Mouse (Mus musculus): Measurements from ENCODE around the gene C1ql1. TPM values are rescaled to one million over a fixed set of nuclear protein-coding genes. Genes with fewer than 3 reads are reported as not detected.
A peak's percentile ranks its signal among the peaks of the same experiment; 100 is the strongest.

C1ql1 gene
- 1.4 TPM in 2 replicates for polyA plus RNA-seq (2015; fragmentation: Nextera tagmentation; extraction: Ambion mirVana)

DNA sequence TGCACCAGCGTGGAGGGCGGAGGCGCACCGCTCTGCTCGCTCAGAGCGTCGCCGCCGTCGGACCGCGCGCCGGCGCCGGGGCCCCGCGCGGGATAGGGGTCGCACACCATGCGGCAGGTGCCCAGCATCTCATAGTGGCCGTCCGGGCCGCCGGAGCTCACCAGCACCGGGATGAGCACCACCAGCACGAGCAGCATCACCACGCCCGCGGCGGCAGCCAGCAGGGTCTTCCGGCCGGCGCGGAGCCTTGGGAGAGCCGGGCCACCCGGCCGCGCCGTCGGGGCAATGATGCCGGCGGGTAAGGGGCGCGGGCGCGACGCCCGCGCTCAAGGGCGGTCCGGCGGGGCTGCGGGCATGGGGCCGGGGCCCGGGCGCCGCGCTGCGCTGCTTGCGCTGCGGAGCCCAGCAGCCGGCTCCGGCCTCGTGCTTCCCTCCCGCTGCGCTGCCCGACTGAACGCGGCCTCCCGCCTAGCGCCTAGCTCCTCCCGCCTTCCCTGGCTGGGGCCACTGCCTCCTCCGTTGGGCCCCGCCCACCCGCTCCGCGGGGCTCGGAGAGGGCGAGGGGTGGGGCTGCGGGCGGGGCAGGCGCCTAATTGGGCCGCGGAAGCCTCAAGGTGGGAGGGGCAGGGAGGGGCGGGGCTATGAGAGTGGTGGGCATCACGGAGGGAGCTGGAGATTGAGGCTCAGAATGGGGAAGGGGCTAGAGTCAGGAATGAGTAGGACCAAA is at the start of gene C1ql1:
Gene C1ql1 (minus strand): TSS at position 424 of the 727 bp plus-strand sequence.
- Histone ChIP-seq H3K36me3 (ENCODE audit: control insufficient read depth, insufficient read depth) (no peaks in the 10 kb centered on the region), H3K4me3 (replicated peaks; ENCODE audit: low read length) (peak within 1 kb of the TSS; percentile 47), H3K9ac (replicated peaks; ENCODE audit: low read depth, low read length) (peak within 1 kb of the TSS; percentile 48), H3K27me3 (replicated peaks; ENCODE audit: control insufficient read depth, insufficient read depth, low read length) (peaks cover 55% of the 10 kb centered on the region), H3K4me2 (ENCODE audit: low read length) (peak within 1 kb of the TSS; percentile 64), H3K27ac (ENCODE audit: low read length) (no peak within 1 kb of the TSS), H3K4me1 (replicated peaks; ENCODE audit: control insufficient read depth, insufficient read depth, low read length) (peaks cover 32% of the 10 kb centered on the region), H3K9me3 (ENCODE audit: control insufficient read depth, low read length) (no peaks in the 10 kb centered on the region)
- WGBS, result under 1% methylated on average over 82 of the region's 87 CpGs
- ATAC-seq, result peak; percentile 84

DNA sequence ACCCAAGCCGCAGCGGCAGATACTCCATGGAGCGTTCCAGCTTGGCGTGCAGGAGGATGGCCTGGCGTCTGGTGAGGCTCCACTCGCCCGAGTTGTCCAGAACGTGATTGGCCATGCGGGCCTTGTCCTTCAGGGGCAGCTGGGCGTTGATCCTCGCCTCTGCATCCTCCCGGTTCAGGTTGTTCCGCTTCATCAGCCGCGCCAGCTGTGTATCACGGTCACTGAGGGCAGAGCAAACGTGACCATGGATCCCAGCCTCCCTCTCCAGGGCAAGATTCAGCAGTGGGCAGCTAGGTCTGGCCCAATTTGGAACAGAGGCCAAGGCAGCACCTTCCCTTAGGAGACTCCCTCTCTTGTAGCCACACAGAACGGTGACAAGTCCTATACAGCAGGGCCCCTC is 48.5 kb upstream of the C1ql1 start:
- Histone ChIP-seq H3K4me1 (replicated peaks; ENCODE audit: control insufficient read depth, insufficient read depth, low read length) (peaks cover 13% of the 10 kb centered on the region), H3K4me3 (replicated peaks; ENCODE audit: low read length) (no peak overlapping the region), H3K9ac (replicated peaks; ENCODE audit: low read depth, low read length) (no peak overlapping the region), H3K27me3 (replicated peaks; ENCODE audit: control insufficient read depth, insufficient read depth, low read length) (peaks cover 6% of the 10 kb centered on the region; the same call in 1 of the 2 replicates), H3K4me2 (ENCODE audit: low read length) (no peak overlapping the region), H3K27ac (ENCODE audit: low read length) (no peak overlapping the region), H3K36me3 (ENCODE audit: control insufficient read depth, insufficient read depth) (peaks cover 26% of the 10 kb centered on the region), H3K9me3 (ENCODE audit: control insufficient read depth, low read length) (no peaks in the 10 kb centered on the region)
- no peak for ATAC-seq
- WGBS, result 89% methylated on average over 18 of the region's 18 CpGs

DNA sequence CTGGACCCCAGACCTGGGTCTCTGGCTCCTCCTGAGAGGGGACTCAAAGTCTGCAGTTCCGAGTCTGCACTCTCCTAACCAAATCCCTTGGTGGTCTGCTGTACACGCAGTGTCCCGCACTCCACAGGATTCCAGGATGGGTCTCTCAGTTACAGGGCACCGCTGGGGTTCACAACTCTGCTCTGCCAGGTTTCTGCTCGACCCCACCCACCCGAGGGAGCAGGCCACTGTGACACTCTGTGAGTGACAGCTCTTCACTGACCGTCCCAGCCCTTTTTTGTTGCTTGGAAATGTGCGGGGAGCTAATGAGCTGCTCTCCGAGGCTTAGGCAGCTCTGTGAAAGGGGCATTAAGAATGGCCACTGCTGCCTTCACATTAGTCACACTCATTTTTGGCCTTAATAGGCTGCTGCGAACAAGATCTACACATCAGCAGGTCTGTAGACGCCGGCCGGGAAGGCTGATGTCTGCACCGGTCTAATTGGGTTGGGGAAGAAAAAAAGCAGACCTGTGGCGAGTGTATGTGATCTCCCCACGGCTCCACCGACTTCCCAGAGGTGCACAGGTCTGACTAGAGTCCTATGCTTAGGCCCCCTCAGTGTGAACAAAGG is 47.0 kb upstream of the C1ql1 start:
- Histone ChIP-seq H3K9me3 (ENCODE audit: control insufficient read depth, low read length) (no peaks in the 10 kb centered on the region), H3K9ac (replicated peaks; ENCODE audit: low read depth, low read length) (no peak overlapping the region), H3K4me3 (replicated peaks; ENCODE audit: low read length) (no peak overlapping the region), H3K4me1 (replicated peaks; ENCODE audit: control insufficient read depth, insufficient read depth, low read length) (peaks cover 17% of the 10 kb centered on the region), H3K27me3 (replicated peaks; ENCODE audit: control insufficient read depth, insufficient read depth, low read length) (peaks cover 16% of the 10 kb centered on the region), H3K27ac (ENCODE audit: low read length) (no peak overlapping the region), H3K36me3 (ENCODE audit: control insufficient read depth, insufficient read depth) (peaks cover 20% of the 10 kb centered on the region), H3K4me2 (ENCODE audit: low read length) (no peak overlapping the region)
- 4% methylated on average over 17 of the region's 17 CpGs for WGBS
- ATAC-seq, result 0 out of 2 replicates have a peak, but pooled peaks have one; percentile 16

DNA sequence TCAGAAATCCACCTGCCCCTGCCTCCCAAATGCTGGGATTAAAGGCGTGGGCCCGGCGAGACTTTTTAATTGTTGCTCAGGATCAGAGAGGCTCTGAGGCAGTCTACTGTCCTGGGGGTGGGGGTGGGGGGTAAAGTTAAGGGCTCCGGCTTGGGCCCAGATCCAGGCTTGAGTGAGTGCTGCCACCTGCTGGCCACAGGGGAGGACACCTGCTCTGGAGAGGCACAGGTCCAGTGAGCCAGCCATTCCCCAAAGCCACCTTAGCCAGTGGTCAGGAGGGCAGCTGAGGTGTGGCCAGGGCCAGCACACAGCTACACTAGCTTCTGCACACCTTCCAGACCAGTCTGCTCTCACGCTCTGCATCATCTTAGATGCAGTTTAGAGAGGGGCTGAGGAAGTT is 46.5 kb upstream of the C1ql1 start:
- Histone ChIP-seq H3K27me3 (replicated peaks; ENCODE audit: control insufficient read depth, insufficient read depth, low read length) (peaks cover 16% of the 10 kb centered on the region), H3K4me1 (replicated peaks; ENCODE audit: control insufficient read depth, insufficient read depth, low read length) (peaks cover 17% of the 10 kb centered on the region), H3K4me2 (ENCODE audit: low read length) (no peak overlapping the region), H3K36me3 (ENCODE audit: control insufficient read depth, insufficient read depth) (peaks cover 20% of the 10 kb centered on the region), H3K9ac (replicated peaks; ENCODE audit: low read depth, low read length) (no peak overlapping the region), H3K27ac (ENCODE audit: low read length) (no peak overlapping the region), H3K9me3 (ENCODE audit: control insufficient read depth, low read length) (no peaks in the 10 kb centered on the region), H3K4me3 (replicated peaks; ENCODE audit: low read length) (no peak overlapping the region)
- 0 out of 2 replicates have a peak, but pooled peaks have one; percentile 16 for ATAC-seq
- WGBS, result 5% methylated on average over 5 of the region's 5 CpGs

DNA sequence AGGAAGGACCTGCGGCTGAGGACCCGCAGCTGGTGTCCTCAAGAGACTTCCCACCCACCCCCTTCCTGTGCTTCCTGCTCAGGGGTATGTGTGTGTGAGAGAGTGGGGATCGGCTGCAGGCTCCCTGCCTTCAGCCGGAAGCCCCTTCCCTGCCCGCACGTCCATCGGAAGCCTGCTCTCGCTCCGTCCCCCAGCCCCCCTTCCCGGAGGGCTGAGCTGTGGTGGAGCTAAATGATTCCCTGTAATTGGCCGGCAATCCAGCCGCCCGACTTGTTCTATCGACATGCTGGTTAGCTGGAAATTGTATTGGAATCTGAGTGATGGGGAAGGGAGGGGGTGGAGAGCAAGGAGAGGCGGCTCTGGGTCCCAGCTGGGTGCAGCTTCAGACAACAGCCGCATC is 45.2 kb upstream of the C1ql1 start:
- H3K36me3 ChIP-seq (ENCODE audit: control insufficient read depth, insufficient read depth), result peaks cover 18% of the 10 kb centered on the region
- peaks cover 17% of the 10 kb centered on the region for H3K4me1 ChIP-seq (replicated peaks; ENCODE audit: control insufficient read depth, insufficient read depth, low read length)
- H3K27ac ChIP-seq (ENCODE audit: low read length), result no peak overlapping the region
- WGBS, result 4% methylated on average over 16 of the region's 16 CpGs
- H3K9me3 ChIP-seq (ENCODE audit: control insufficient read depth, low read length), result no peaks in the 10 kb centered on the region
- H3K9ac ChIP-seq (replicated peaks; ENCODE audit: low read depth, low read length), result peak overlapping the region; percentile 18
- ATAC-seq, result peak; percentile 27; the same call in 1 of the 2 replicates
- H3K4me2 ChIP-seq (ENCODE audit: low read length), result peak overlapping the region; percentile 41
- H3K27me3 ChIP-seq (replicated peaks; ENCODE audit: control insufficient read depth, insufficient read depth, low read length), result peaks cover 16% of the 10 kb centered on the region
- H3K4me3 ChIP-seq (replicated peaks; ENCODE audit: low read length), result no peak overlapping the region

DNA sequence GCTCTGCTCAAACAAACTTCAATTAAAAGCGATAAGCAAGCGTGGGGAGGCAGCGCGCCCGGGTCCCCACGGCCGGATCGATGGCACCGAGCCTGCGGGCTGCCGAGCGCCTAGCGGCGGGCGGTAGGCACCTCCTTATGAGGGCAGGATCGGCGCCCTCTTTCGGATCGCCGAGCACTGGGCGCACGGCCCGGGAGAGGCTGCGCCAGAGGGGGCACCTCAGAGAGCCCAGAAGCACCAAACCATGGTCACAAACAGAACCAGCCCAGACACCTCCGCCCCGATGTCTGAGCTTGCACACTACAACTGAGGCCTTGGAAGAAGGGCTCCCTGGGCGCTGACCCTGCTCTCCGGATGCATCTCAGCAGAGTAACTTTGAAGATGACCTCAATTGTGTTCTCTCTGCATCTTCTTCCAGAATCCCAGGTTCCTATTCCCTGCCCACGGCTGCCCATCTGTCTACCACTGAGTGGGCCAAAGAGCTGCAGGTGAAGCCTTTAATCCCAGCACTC is 43.7 kb upstream of the C1ql1 start:
- Histone ChIP-seq H3K27me3 (replicated peaks; ENCODE audit: control insufficient read depth, insufficient read depth, low read length) (peaks cover 16% of the 10 kb centered on the region), H3K36me3 (ENCODE audit: control insufficient read depth, insufficient read depth) (peaks cover 8% of the 10 kb centered on the region; the same call in 1 of the 2 replicates), H3K27ac (ENCODE audit: low read length) (no peak overlapping the region), H3K4me1 (replicated peaks; ENCODE audit: control insufficient read depth, insufficient read depth, low read length) (peaks cover 17% of the 10 kb centered on the region), H3K4me2 (ENCODE audit: low read length) (peak overlapping the region; percentile 71), H3K9ac (replicated peaks; ENCODE audit: low read depth, low read length) (peak overlapping the region; percentile 55), H3K4me3 (replicated peaks; ENCODE audit: low read length) (peak overlapping the region; percentile 39), H3K9me3 (ENCODE audit: control insufficient read depth, low read length) (no peaks in the 10 kb centered on the region)
- 1% methylated on average over 29 of the region's 29 CpGs for WGBS
- ATAC-seq, result peak; percentile 57

DNA sequence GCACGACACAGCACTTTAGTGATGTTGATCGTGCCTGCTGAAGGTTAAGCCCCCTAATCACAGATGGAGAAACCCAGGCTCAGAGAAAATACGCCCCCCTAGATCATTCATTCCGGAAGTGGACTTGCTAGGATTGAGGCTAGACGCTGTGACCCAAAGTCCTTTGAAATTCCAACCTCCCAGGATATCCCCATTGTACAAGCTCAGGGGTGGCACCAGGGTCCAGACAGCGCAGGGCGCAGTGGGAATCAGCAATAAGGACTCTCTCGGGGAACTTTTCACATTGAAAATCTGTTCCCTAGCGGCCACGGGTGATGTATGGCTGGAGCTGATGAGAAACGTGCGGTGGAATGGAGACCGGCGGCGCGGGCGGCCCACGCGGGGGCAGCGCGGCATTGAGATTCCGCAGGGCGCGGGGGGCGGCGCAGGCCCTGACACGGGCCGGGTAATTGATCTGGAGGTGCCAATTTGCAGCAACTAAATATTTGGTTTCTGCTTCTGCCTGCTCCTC is 43.2 kb upstream of the C1ql1 start:
- Histone ChIP-seq H3K4me2 (ENCODE audit: low read length) (peak overlapping the region; percentile 71), H3K27ac (ENCODE audit: low read length) (no peak overlapping the region), H3K9me3 (ENCODE audit: control insufficient read depth, low read length) (no peaks in the 10 kb centered on the region), H3K36me3 (ENCODE audit: control insufficient read depth, insufficient read depth) (peaks cover 6% of the 10 kb centered on the region; the same call in 1 of the 2 replicates), H3K4me3 (replicated peaks; ENCODE audit: low read length) (peak overlapping the region; percentile 39), H3K27me3 (replicated peaks; ENCODE audit: control insufficient read depth, insufficient read depth, low read length) (peaks cover 16% of the 10 kb centered on the region), H3K4me1 (replicated peaks; ENCODE audit: control insufficient read depth, insufficient read depth, low read length) (peaks cover 19% of the 10 kb centered on the region), H3K9ac (replicated peaks; ENCODE audit: low read depth, low read length) (peak overlapping the region; percentile 55)
- 7% methylated on average over 28 of the region's 28 CpGs for whole genome bisulfite sequencing
- no peak for ATAC-seq

DNA sequence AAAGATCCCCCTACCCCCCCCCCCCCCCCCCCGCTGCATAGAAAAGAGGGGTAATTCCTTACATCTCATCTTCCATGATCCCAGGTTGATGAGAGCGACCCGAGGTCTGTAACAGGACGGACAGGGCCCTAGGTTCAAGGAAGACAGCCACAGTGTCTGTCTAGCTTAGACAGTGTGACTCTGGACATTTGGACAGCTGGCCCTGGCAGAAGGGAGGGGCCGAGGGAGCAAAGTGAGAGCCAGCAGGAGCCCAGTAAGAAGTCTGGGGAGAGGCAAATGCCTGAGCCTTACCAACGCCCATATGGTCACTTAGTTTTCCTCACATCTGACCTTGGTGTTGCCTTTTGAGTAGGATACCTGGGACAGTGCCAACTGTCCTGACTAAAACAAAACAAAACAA is 38.7 kb upstream of the C1ql1 start:
- H3K36me3 ChIP-seq (ENCODE audit: control insufficient read depth, insufficient read depth), result no peaks in the 10 kb centered on the region
- no peak for ATAC-seq

DNA sequence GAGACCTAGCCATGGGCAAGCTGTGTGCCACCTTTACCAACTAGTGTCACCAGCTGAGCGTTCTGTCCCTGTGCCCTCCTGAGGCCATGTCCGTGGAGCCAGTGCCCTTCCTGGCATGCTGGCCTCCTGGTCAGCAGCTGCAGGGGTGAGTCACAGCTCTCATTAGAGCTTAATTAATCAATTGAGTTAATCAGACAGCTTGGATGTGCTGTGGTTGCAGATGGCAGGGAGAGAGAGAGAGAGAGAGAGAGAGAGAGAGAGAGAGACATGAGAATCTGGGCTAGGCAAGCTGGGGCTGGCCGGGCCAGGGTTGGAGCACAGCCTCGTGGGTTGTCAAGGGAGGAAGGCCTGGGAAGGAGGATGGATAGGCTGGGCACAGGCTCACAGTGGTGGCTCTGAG is 38.1 kb upstream of the C1ql1 start:
- 38% methylated on average over 4 of the region's 4 CpGs for WGBS
- Histone ChIP-seq H3K27ac (ENCODE audit: low read length) (no peak overlapping the region), H3K4me2 (ENCODE audit: low read length) (no peak overlapping the region), H3K4me3 (replicated peaks; ENCODE audit: low read length) (no peak overlapping the region), H3K36me3 (ENCODE audit: control insufficient read depth, insufficient read depth) (no peaks in the 10 kb centered on the region), H3K9ac (replicated peaks; ENCODE audit: low read depth, low read length) (no peak overlapping the region), H3K9me3 (ENCODE audit: control insufficient read depth, low read length) (no peaks in the 10 kb centered on the region), H3K4me1 (replicated peaks; ENCODE audit: control insufficient read depth, insufficient read depth, low read length) (peaks cover 5% of the 10 kb centered on the region), H3K27me3 (replicated peaks; ENCODE audit: control insufficient read depth, insufficient read depth, low read length) (peaks cover 9% of the 10 kb centered on the region)
- no peak for ATAC-seq

More for the DNA sequence above, 38.7 kb upstream of the C1ql1 start:
- WGBS, result 66% methylated on average over 6 of the region's 6 CpGs
- Histone ChIP-seq H3K4me1 (replicated peaks; ENCODE audit: control insufficient read depth, insufficient read depth, low read length) (peaks cover 11% of the 10 kb centered on the region), H3K9ac (replicated peaks; ENCODE audit: low read depth, low read length) (no peak overlapping the region), H3K4me3 (replicated peaks; ENCODE audit: low read length) (no peak overlapping the region), H3K27me3 (replicated peaks; ENCODE audit: control insufficient read depth, insufficient read depth, low read length) (peaks cover 9% of the 10 kb centered on the region), H3K4me2 (ENCODE audit: low read length) (no peak overlapping the region), H3K27ac (ENCODE audit: low read length) (no peak overlapping the region), H3K9me3 (ENCODE audit: control insufficient read depth, low read length) (no peaks in the 10 kb centered on the region)
